Mouse (Mus musculus) ES-Bruce4 (cell line): Measurements from ENCODE around the gene 9630041A04Rik. TPM values are rescaled to one million over a fixed set of nuclear protein-coding genes. Genes with fewer than 3 reads are reported as not detected.

Experiments
- H3K27ac ChIP-seq: 2 replicates; pipeline ENCODE4 v1.5.1; 2012; ENCODE audit warnings: low read length, inconsistent platforms; ENCODE audit not compliant: insufficient read depth
- H3K27me3 ChIP-seq: 2 replicates; pipeline ENCODE4 v1.6.1; 2012; ENCODE audit warnings: mild to moderate bottlenecking, low read length, inconsistent platforms; ENCODE audit not compliant: control insufficient read depth, poor library complexity, insufficient read depth, severe bottlenecking
- H3K36me3 ChIP-seq: 2 replicates; pipeline ENCODE4 v1.6.1; 2012; ENCODE audit warnings: inconsistent platforms, mild to moderate bottlenecking, low read length, moderate library complexity; ENCODE audit not compliant: control insufficient read depth, poor library complexity, insufficient read depth, severe bottlenecking
- H3K4me1 ChIP-seq: one replicate; pipeline ENCODE4 v1.8.1; 2011; ENCODE audit warnings: low read length; ENCODE audit not compliant: control insufficient read depth, insufficient read depth
- H3K4me3 ChIP-seq: 2 replicates; pipeline ENCODE4 v1.5.1; 2011; ENCODE audit warnings: low read depth, mild to moderate bottlenecking, low read length
- H3K9ac ChIP-seq: 2 replicates; pipeline ENCODE4 v1.6.1; 2012; ENCODE audit warnings: low read depth, mild to moderate bottlenecking, inconsistent platforms; ENCODE audit not compliant: poor library complexity, severe bottlenecking
- H3K9me3 ChIP-seq: replicated peaks from 2 replicates; pipeline ENCODE4 v1.6.1; 2012; ENCODE audit warnings: mild to moderate bottlenecking, low read length, inconsistent platforms; ENCODE audit not compliant: control insufficient read depth, poor library complexity, insufficient read depth, severe bottlenecking
- CTCF ChIP-seq: IDR thresholded peaks from one replicate; pipeline ENCODE4 v1.8.1; 2011; ENCODE audit warnings: low read depth, low read length
- EP300 ChIP-seq: IDR thresholded peaks from 2 replicates; pipeline ENCODE4 v1.6.1; 2011; ENCODE audit warnings: low read depth, low read length; ENCODE audit not compliant: insufficient read depth
- POLR2A ChIP-seq: IDR thresholded peaks from one replicate; pipeline ENCODE4 v1.8.1; 2011; ENCODE audit warnings: low read length; ENCODE audit not compliant: insufficient read depth
- polyA plus RNA-seq: library from polyadenylated mRNA; stranded (reverse); fragments of >200 nt; gene quantifications from 2 replicates; pipeline ENCODE4 v1.2.4, GENCODE M21; 2011; ENCODE audit warnings: low read depth; ENCODE audit not compliant: missing spikeins, insufficient read depth, insufficient read length

9630041A04Rik gene
- polyA plus RNA-seq, 1 experiment, result not detected

GRCm38 (mm10) chr9:101972314-101972713, 110.7 kb downstream of the 9630041A04Rik start:
- Histone ChIP-seq H3K4me3 (no peak overlapping the region), H3K9ac (no peak overlapping the region), H3K36me3 (no peaks in the 10 kb centered on the region), H3K4me1 (no peaks in the 10 kb centered on the region), H3K27ac (no peak overlapping the region), H3K9me3 (no peaks in the 10 kb centered on the region), H3K27me3 (no peaks in the 10 kb centered on the region)
- no peak for TF ChIP-seq CTCF

- no peak overlapping the region for H3K4me3 ChIP-seq
These were observed 115.3 kb downstream of the 9630041A04Rik start for GRCm38 (mm10) chr9:101976884-101977465.

GRCm38 (mm10) chr9:101981161-101981560, 119.5 kb downstream of the 9630041A04Rik start:
- no peak for TF ChIP-seq EP300
- TF ChIP-seq CTCF, result no peak
- no peak for TF ChIP-seq POLR2A
- Histone ChIP-seq H3K4me3 (no peak overlapping the region), H3K4me1 (no peaks in the 10 kb centered on the region), H3K27ac (no peak overlapping the region), H3K36me3 (no peaks in the 10 kb centered on the region), H3K9ac (no peak overlapping the region), H3K27me3 (no peaks in the 10 kb centered on the region), H3K9me3 (no peaks in the 10 kb centered on the region)

More at GRCm38 (mm10) chr9:101976884-101977465, 115.3 kb downstream of the 9630041A04Rik start:
- TF ChIP-seq POLR2A, result no peak
- TF ChIP-seq EP300, result no peak
- no peak for TF ChIP-seq CTCF
- H3K27me3 ChIP-seq, result no peaks in the 10 kb centered on the region
- H3K27ac ChIP-seq, result no peak overlapping the region
- H3K9me3 ChIP-seq, result no peaks in the 10 kb centered on the region
- H3K4me1 ChIP-seq, result no peaks in the 10 kb centered on the region
- H3K36me3 ChIP-seq, result no peaks in the 10 kb centered on the region
- H3K9ac ChIP-seq, result no peak overlapping the region

- Histone ChIP-seq H3K4me1 (no peaks in the 10 kb centered on the region), H3K9me3 (no peaks in the 10 kb centered on the region), H3K27ac (no peak overlapping the region), H3K36me3 (no peaks in the 10 kb centered on the region), H3K4me3 (no peak overlapping the region), H3K27me3 (no peaks in the 10 kb centered on the region), H3K9ac (no peak overlapping the region)
- TF ChIP-seq EP300 (no peak), CTCF (no peak), POLR2A (no peak)
These were observed 120.7 kb downstream of the 9630041A04Rik start for GRCm38 (mm10) chr9:101982378-101982777.

- Histone ChIP-seq H3K4me1 (peaks cover 2% of the 10 kb centered on the region), H3K27me3 (no peaks in the 10 kb centered on the region), H3K9me3 (no peaks in the 10 kb centered on the region), H3K27ac (no peak overlapping the region), H3K36me3 (no peaks in the 10 kb centered on the region), H3K4me3 (no peak overlapping the region), H3K9ac (no peak overlapping the region)
- no peak for TF ChIP-seq CTCF
- no peak for TF ChIP-seq EP300
- no peak for TF ChIP-seq POLR2A
These were observed 125.3 kb downstream of the 9630041A04Rik start for GRCm38 (mm10) chr9:101986910-101987309.

GRCm38 (mm10) chr9:101990032-101990431, 128.4 kb downstream of the 9630041A04Rik start:
- no peak overlapping the region for H3K9ac ChIP-seq
- no peaks in the 10 kb centered on the region for H3K36me3 ChIP-seq
- no peak overlapping the region for H3K4me3 ChIP-seq
- no peak overlapping the region for H3K27ac ChIP-seq
- no peaks in the 10 kb centered on the region for H3K27me3 ChIP-seq
- H3K4me1 ChIP-seq, result peaks cover 2% of the 10 kb centered on the region
- TF ChIP-seq POLR2A, result no peak
- TF ChIP-seq EP300, result no peak
- no peak for TF ChIP-seq CTCF
- H3K9me3 ChIP-seq, result no peaks in the 10 kb centered on the region
